Mouse (Mus musculus) MEL (cell line): Measurements from ENCODE around the gene D8Ertd738e.

Experiments used
- ELF1 ChIP-seq: IDR thresholded peaks from 2 replicates; pipeline ENCODE4 v1.6.1; 2014; ENCODE audit warnings: low read depth, mild to moderate bottlenecking, inconsistent platforms, low read length, improper control_type of control experiment, moderate library complexity
- ETS1 ChIP-seq: IDR thresholded peaks from 2 replicates; pipeline ENCODE4 v1.6.1; 2012; ENCODE audit warnings: low read depth, mild to moderate bottlenecking, inconsistent platforms, low read length, improper control_type of control experiment, moderate library complexity
- MYC ChIP-seq: IDR thresholded peaks from 2 replicates; pipeline ENCODE4 v1.6.1; 2011; ENCODE audit warnings: low read depth, mild to moderate bottlenecking, low read length, improper control_type of control experiment, moderate library complexity
- UBTF ChIP-seq: IDR thresholded peaks from 2 replicates; pipeline ENCODE4 v1.6.1; 2012; ENCODE audit warnings: low read depth, mild to moderate bottlenecking, inconsistent platforms, low read length, improper control_type of control experiment, moderate library complexity, borderline replicate concordance; ENCODE audit not compliant: insufficient read depth

GRCm38 (mm10) chr8:84291086-84291485 lies 41.6 kb upstream of the D8Ertd738e start:
- TF ChIP-seq MYC: no peak
- no peak for TF ChIP-seq ELF1
- no peak for TF ChIP-seq ETS1
- no peak for TF ChIP-seq UBTF
